Mouse (Mus musculus) 416B (cell line): ENCODE results near the gene Dcp1b.
A peak's percentile ranks its signal among the peaks of the same experiment; 100 is the strongest.

Experiments used
- DNase-seq: peaks from one replicate; pipeline ENCODE4 v3.0.0; 2011; ENCODE audit warnings: low read depth

Dcp1b gene

GRCm38 (mm10) chr6:119233066-119233465, 58.0 kb downstream of the Dcp1b start:
- DNase-seq, result peak; percentile 22

DNA sequence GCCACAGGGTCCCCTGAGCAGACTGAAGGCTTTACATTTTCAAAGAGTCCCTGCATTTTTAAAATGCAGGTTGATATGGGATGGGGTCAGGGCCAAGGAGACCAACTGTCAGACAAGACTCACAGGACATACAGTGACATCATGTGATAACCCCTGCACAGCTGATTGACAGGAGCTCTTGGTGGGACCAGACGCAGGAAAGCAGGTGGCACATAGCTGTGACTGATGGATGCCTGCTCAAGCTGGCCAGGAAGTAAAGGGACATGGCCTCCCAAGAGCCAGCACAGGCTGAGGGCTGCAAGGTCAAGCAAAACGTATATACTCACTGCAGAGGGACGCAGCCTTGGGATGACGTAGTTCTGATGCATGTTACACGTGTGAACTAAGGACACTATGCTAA, 60.4 kb downstream of the Dcp1b start:
- DNase-seq, result no peak

DNA sequence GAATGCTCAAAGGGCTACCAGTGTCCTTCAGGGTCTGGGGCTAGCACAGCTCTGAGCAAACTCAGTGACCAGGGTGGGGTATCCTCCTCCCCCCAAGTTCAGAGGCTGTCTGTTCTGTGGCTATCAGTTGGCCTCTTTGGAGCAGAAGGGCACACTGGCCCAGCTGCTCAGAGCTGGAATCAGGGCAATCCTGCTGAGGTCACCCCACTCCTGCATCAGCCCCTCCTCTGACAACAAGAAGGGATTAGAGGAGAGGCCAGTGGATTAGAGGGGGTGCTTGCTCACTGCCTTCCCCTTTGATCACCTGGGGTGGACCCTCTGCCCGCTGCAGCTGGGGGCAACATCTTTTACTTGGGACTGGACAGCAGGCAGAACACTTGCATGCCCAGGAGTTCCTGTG, 61.2 kb downstream of the Dcp1b start, which contains the start of gene Cacna2d4:
Gene Cacna2d4, plus strand, starts transcription at position 286 of the 400 bp plus-strand sequence.
- no peak for DNase-seq

DNA sequence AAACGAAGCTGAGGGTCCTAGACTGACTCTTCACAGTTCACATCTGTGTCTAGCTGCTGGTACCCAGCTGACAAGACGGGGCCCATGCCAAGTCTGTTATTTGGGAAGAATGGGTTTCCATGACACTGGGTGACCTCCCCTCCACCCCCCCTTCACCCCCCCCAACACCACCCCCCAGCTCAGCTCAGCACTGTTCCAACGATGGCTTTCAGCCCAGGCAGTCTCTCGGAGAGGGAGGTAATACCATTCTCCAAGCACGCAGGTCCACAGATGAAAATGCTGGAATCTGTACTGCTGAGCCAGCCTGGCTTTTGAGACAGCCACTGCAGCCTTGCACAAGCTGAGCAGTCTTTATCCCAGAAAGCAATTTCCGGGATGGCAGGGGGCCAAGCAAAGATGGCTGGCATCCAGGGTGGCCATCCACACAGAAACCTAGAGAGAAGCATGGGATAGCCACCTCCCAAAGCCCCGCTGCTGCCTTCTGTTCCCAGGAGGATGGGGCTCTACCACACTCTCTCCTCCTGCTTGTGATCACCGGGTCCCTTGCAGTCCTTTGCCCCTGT, 62.5 kb downstream of the Dcp1b start:
- DNase-seq, result no peak

GRCm38 (mm10) chr6:119239341-119240005, 64.4 kb downstream of the Dcp1b start:
- DNase-seq, result no peak

- DNase-seq, result no peak
Observed at GRCm38 (mm10) chr6:119240256-119240655, 65.2 kb downstream of the Dcp1b start.

- DNase-seq, result no peak
Observed at GRCm38 (mm10) chr6:119240871-119241705, 66.0 kb downstream of the Dcp1b start.

GRCm38 (mm10) chr6:119246082-119246481, 71.0 kb downstream of the Dcp1b start:
- no peak for DNase-seq

GRCm38 (mm10) chr6:119248578-119248977, 73.5 kb downstream of the Dcp1b start:
- no peak for DNase-seq

- DNase-seq, result no peak
Observed at GRCm38 (mm10) chr6:119249726-119250125, 74.7 kb downstream of the Dcp1b start.

DNA sequence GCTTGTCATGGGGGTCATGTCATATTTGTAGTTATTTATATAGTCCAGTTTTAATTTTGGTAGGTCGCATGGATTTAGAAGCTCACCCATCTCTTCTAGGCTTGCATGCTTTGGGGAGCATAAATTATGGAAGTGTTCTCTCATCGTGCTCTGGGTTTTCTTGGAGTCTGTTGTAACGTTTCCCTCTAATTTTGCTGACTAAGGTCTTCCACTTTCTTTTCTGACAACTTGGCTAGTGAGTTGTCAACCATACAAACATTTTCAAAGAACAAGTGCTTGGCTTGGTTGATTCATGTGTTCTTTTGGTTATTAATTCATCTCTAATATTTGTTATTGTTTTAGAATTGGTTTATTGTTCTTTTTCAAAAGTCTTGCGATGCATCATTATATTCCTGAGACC, 76.7 kb downstream of the Dcp1b start:
- DNase-seq, result no peak
